Mouse (Mus musculus): Measurements from ENCODE around the gene Gm16381.
"Not testable (repeated sequence)": the region's sequence is repeated elsewhere in the genome, so short reads cannot be mapped to it uniquely, and the experiment has no call there.

Gm16381 gene

DNA sequence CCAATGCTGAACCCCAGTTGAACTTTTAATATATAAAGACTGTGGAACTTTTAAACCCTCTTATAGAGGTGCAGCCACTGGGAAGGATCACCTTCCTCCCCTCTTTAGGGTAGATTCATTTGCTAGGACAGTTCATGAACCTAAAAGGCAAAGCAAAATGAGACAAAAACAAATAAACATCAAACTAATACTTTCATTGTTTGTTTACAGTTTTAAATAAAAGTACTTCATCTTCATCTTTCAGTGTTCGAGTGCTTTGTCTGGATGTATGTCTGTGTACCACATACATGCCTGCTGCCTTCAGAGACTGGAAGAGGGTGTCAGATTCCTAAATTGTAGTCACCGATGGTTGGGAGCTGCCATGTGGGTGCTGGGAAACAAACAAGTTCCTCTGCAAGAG lies at the start of gene Gm16381:
Gene Gm16381 (minus strand): TSS at position 101 of the 400 bp plus-strand sequence.
- not testable (repeated sequence) for DNase-seq (ENCODE audit: extremely low spot score)

DNA sequence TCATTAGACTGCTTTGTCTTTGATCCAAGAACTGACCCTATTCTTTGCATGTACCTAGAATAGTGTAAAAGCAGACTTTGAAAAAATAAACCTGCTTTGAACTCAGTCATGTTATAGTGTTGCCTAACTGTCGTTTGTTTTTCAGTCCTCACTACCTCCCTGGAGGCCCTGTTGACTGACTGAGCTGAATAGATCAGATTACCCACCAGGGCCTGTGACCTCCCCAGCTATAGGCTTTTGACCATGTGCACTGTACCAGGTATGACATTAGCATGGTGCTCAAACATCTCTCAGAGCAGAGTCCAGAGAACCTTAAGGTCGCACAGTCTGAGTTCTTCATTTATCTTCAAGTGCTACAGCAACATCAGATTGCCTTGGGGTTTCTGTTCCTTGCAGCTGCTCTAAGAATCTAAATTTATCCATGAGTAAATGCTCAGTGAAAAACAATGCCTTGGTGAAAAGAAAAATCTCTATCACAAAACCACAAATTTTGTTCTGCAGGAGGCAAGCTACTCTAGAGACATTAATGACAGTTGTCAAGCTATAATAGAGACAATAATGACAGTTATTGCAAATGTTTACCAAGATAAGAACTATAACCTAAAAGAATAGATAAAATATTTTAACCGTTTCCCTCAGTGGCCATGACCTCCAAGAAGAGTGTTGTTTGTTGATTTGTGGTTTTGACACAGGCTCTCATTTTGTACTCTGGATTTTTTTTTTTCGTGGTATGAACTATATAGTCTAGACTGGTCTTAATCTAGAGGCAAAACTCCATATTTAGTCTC lies 8.7 kb upstream of the Gm16381 start:
- not testable (repeated sequence) for DNase-seq (ENCODE audit: extremely low spot score)

DNA sequence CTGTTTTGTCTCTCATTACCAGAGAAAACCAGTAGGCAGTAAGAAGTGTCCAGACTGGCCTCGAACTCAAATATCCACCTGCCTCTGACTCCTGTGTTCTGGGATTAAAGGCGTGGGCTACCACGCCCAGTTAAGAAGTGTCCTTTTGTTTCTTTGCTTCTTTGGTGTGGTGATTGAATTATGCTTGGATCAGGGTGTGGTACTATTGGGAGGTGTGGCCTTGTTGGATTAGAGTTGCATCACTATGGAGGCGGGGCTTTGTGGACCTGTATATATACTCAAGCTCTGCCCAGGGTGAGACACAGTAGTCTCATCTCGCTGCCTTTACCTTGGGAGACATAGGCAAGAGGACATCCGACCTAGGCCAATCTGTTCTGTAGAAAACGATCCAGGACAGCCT lies 25.9 kb downstream of the Gm16381 start, which contains the start of gene Gm4027:
Gene Gm4027 (plus strand): TSS at position 301 of the 400 bp plus-strand sequence.
- not testable (repeated sequence) for DNase-seq (ENCODE audit: extremely low spot score)

DNA sequence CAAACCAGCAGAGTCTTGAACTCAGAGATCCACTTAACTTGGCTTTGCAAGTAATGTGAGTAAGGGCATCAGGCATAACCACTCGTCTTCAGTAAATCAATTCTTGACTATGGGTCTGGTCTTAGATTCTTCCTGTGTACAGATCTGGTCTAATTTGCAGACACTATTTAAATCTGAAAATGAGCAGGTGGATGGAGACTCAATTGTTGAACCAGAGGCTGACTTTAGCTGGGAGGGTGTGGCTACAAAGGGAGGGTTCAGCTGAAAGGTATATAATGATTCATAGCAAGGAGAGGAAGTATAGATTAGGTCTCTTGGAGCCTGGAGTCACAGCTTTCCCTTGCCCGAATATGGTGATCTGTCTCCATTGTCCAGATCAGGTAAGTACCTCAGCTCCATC lies 42.0 kb downstream of the Gm16381 start, which contains the start of gene Oog1:
Gene Oog1 (plus strand): TSS at position 301 of the 400 bp plus-strand sequence.
- not testable (repeated sequence) for DNase-seq (ENCODE audit: extremely low spot score)

DNA sequence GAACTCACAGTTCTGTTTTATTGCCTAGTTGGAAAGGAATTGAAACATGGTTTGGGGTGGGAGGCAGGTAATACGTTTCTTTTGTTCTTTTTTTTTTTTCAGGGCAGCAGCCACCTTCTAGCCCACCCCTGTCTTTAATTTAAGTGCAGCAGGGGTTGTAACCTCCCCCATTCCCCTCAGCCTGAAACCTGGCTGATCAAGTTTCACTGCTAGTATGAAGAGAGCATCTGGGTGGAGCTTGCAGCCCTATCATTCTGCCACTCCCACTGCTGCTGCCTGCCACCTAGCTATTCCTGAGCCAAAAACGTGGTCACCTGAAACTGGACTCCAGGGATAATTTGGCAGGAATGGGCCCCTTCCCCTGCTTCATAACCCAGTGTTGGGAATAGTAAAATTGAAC lies 43.0 kb downstream of the Gm16381 start:
- DNase-seq (ENCODE audit: extremely low spot score) = not testable (repeated sequence)
